ENCODE assay signal across 8 mouse cellular contexts in genomic region chr10:96955036-96955775, GRCm38 (mm10).
DNase-seq lines count a peak whose midpoint lies in the region; ATAC-seq and TF ChIP-seq lines count a peak whose summit lies in the region.
"Had no signal": no experiment of that assay in that cellular context is flagged by ENCODE, and none has a peak within 500 bp of the region (broad histone marks: within the 10 kb centered on the region; RNA-seq: fewer than 3 reads in every experiment).

No protein-coding gene starts in this region.

- H3K36me3 ChIP-seq in lung, postnatal 0 days (ENCODE audit: insufficient read depth, low read length), result no peaks in the 10 kb centered on the region
- H3K36me3 ChIP-seq in forebrain, embryonic 11.5 days (ENCODE audit: control insufficient read depth, insufficient read depth, low read length), result no peaks in the 10 kb centered on the region
- no peaks in the 10 kb centered on the region for H3K36me3 ChIP-seq in limb, embryonic 14.5 days (ENCODE audit: control insufficient read depth, insufficient read depth, low read length)
- H3K36me3 ChIP-seq in stomach, embryonic 16.5 days (ENCODE audit: control insufficient read depth, insufficient read depth, low read length), result no peaks in the 10 kb centered on the region
- H3K36me3 ChIP-seq in heart, embryonic 10.5 days, result no peaks in the 10 kb centered on the region
- H3K36me3 ChIP-seq in liver, postnatal 0 days (replicated peaks; ENCODE audit: insufficient read depth, low read length), result no peaks in the 10 kb centered on the region
- H3K36me3 ChIP-seq: liver, embryonic 13.5 days had no signal

- TF ChIP-seq EP300 in lung, postnatal 0 days (IDR thresholded peaks at IDR 0.05), result no peak
- no peak for TF ChIP-seq EP300 in liver, postnatal 0 days (IDR thresholded peaks at IDR 0.05; ENCODE audit: low read depth)

- WGBS in lung, postnatal 0 days, result 51% methylated on average over 12 of the region's 12 CpGs
- 14% methylated on average over 12 of the region's 12 CpGs for WGBS in forebrain, embryonic 11.5 days
- WGBS in limb, embryonic 14.5 days, result 17% methylated on average over 12 of the region's 12 CpGs
- 35% methylated on average over 12 of the region's 12 CpGs for WGBS in stomach, embryonic 16.5 days
- WGBS in heart, embryonic 10.5 days, result 46% methylated on average over 12 of the region's 12 CpGs
- WGBS in liver, postnatal 0 days (ENCODE audit: insufficient replicate concordance), result 38% methylated on average over 12 of the region's 12 CpGs

- H3K9ac ChIP-seq in lung, postnatal 0 days (replicated peaks; ENCODE audit: low read depth), result no peak overlapping the region
- peak overlapping the region; percentile 1; the same call in 1 of the 2 replicates for H3K9ac ChIP-seq in forebrain, embryonic 11.5 days (ENCODE audit: low read length)
- 0 out of 2 replicates have a peak overlapping the region, but pooled peaks have one; percentile 3 for H3K9ac ChIP-seq in limb, embryonic 14.5 days (ENCODE audit: low read depth, low read length, severe bottlenecking)
- H3K9ac ChIP-seq in stomach, embryonic 16.5 days (ENCODE audit: low read length), result no peak overlapping the region
- no peak overlapping the region for H3K9ac ChIP-seq in liver, postnatal 0 days (replicated peaks)
- H3K9ac ChIP-seq: liver, embryonic 13.5 days had no signal

- H3K9me3 ChIP-seq in lung, postnatal 0 days (ENCODE audit: low read length), result no peaks in the 10 kb centered on the region
- H3K9me3 ChIP-seq in forebrain, embryonic 11.5 days (ENCODE audit: control insufficient read depth, low read length), result no peaks in the 10 kb centered on the region
- no peaks in the 10 kb centered on the region for H3K9me3 ChIP-seq in limb, embryonic 14.5 days (ENCODE audit: control insufficient read depth, low read length)
- H3K9me3 ChIP-seq in stomach, embryonic 16.5 days (replicated peaks; ENCODE audit: control insufficient read depth, low read length), result no peaks in the 10 kb centered on the region
- no peaks in the 10 kb centered on the region for H3K9me3 ChIP-seq in heart, embryonic 10.5 days
- no peaks in the 10 kb centered on the region for H3K9me3 ChIP-seq in liver, postnatal 0 days (ENCODE audit: low read length)
- H3K9me3 ChIP-seq: liver, embryonic 13.5 days had no signal

- no peaks in the 10 kb centered on the region for H3K4me1 ChIP-seq in lung, postnatal 0 days (ENCODE audit: insufficient read depth, low read depth, low read length)
- peaks cover 7% of the 10 kb centered on the region for H3K4me1 ChIP-seq in forebrain, embryonic 11.5 days (replicated peaks; ENCODE audit: control insufficient read depth, insufficient read depth, low read length)
- H3K4me1 ChIP-seq in limb, embryonic 14.5 days (ENCODE audit: control insufficient read depth, insufficient read depth, low read length), result peaks cover 19% of the 10 kb centered on the region
- peaks cover 8% of the 10 kb centered on the region; the same call in 1 of the 2 replicates for H3K4me1 ChIP-seq in stomach, embryonic 16.5 days (ENCODE audit: control insufficient read depth, insufficient read depth, low read length)
- H3K4me1 ChIP-seq in heart, embryonic 10.5 days, result no peaks in the 10 kb centered on the region
- H3K4me1 ChIP-seq in liver, postnatal 0 days (ENCODE audit: insufficient read depth), result no peaks in the 10 kb centered on the region
- H3K4me1 ChIP-seq: liver, embryonic 13.5 days had no signal

- no peak for ATAC-seq in lung, postnatal 0 days
- peak; percentile 93 for ATAC-seq in forebrain, embryonic 11.5 days (replicated peaks; ENCODE audit: low FRiP score)
- 0 out of 2 replicates have a peak, but pooled peaks have one; percentile 19 for ATAC-seq in limb, embryonic 14.5 days (ENCODE audit: low FRiP score, low read depth)
- no peak for ATAC-seq in stomach, embryonic 16.5 days (ENCODE audit: insufficient read depth, low FRiP score)
- ATAC-seq in liver, postnatal 0 days, result no peak

- DNase-seq in lung, postnatal 0 days (ENCODE audit: low spot score), result peak; percentile 7
- DNase-seq in lung, postnatal 36 days, result no peak
- peak; percentile 68 for DNase-seq in forebrain, embryonic 11.5 days (ENCODE audit: low spot score)
- DNase-seq in limb, embryonic 14.5 days (ENCODE audit: low spot score), result peak; percentile 3
- no peak for DNase-seq in heart, embryonic 10.5 days (ENCODE audit: low spot score)
- DNase-seq in liver, postnatal 0 days, result no peak
- DNase-seq: liver, embryonic 13.5 days had no signal

- no peak for TF ChIP-seq POLR2A in limb, embryonic 14.5 days (IDR thresholded peaks at IDR 0.05; ENCODE audit: borderline replicate concordance, extremely low read depth, insufficient read depth, insufficient read length)

- H3K27me3 ChIP-seq in lung, postnatal 0 days (replicated peaks; ENCODE audit: insufficient read depth, low read length), result no peaks in the 10 kb centered on the region
- no peaks in the 10 kb centered on the region for H3K27me3 ChIP-seq in forebrain, embryonic 11.5 days (ENCODE audit: control insufficient read depth, insufficient read depth, low read length)
- H3K27me3 ChIP-seq in limb, embryonic 14.5 days (ENCODE audit: control insufficient read depth, insufficient read depth, low read length), result no peaks in the 10 kb centered on the region
- no peaks in the 10 kb centered on the region for H3K27me3 ChIP-seq in stomach, embryonic 16.5 days (ENCODE audit: control insufficient read depth, insufficient read depth, low read length)
- no peaks in the 10 kb centered on the region for H3K27me3 ChIP-seq in heart, embryonic 10.5 days (ENCODE audit: insufficient read depth, poor library complexity, severe bottlenecking)
- H3K27me3 ChIP-seq in liver, postnatal 0 days (ENCODE audit: insufficient read depth, low read length), result no peaks in the 10 kb centered on the region
- H3K27me3 ChIP-seq: liver, embryonic 13.5 days had no signal

- H3K27ac ChIP-seq in lung, postnatal 0 days (ENCODE audit: low read length), result no peak overlapping the region
- H3K27ac ChIP-seq in forebrain, embryonic 11.5 days (ENCODE audit: low read depth, low read length), result peak overlapping the region; percentile 1
- H3K27ac ChIP-seq in limb, embryonic 14.5 days (replicated peaks; ENCODE audit: low read depth, low read length), result no peak overlapping the region
- H3K27ac ChIP-seq in stomach, embryonic 16.5 days (ENCODE audit: low read length), result no peak overlapping the region
- no peak overlapping the region for H3K27ac ChIP-seq in heart, embryonic 10.5 days
- H3K27ac ChIP-seq in liver, postnatal 0 days (ENCODE audit: low read depth), result no peak overlapping the region
- H3K27ac ChIP-seq: liver, embryonic 13.5 days had no signal

- TF ChIP-seq CTCF in lung, postnatal 0 days (IDR thresholded peaks at IDR 0.05), result no peak
- TF ChIP-seq CTCF in liver, postnatal 0 days (IDR thresholded peaks at IDR 0.05; ENCODE audit: low read depth), result no peak

- H3K4me3 ChIP-seq in lung, postnatal 0 days (ENCODE audit: low read depth, low read length), result no peak overlapping the region
- H3K4me3 ChIP-seq in forebrain, embryonic 11.5 days (ENCODE audit: low read depth, low read length), result peak overlapping the region; percentile 7; the same call in 1 of the 2 replicates
- no peak overlapping the region for H3K4me3 ChIP-seq in limb, embryonic 14.5 days (replicated peaks; ENCODE audit: low read length)
- peak overlapping the region; percentile 13; the same call in 1 of the 2 replicates for H3K4me3 ChIP-seq in stomach, embryonic 16.5 days (replicated peaks; ENCODE audit: low read length)
- no peak overlapping the region for H3K4me3 ChIP-seq in heart, embryonic 10.5 days
- H3K4me3 ChIP-seq in liver, postnatal 0 days (ENCODE audit: low read depth, low read length), result no peak overlapping the region
- H3K4me3 ChIP-seq: liver, embryonic 13.5 days had no signal

- peak overlapping the region; percentile 40 for H3K4me2 ChIP-seq in lung, postnatal 0 days (replicated peaks; ENCODE audit: low read depth, low read length)
- peak overlapping the region; percentile 24; the same call in 1 of the 2 replicates for H3K4me2 ChIP-seq in forebrain, embryonic 11.5 days (ENCODE audit: low read depth, low read length, severe bottlenecking)
- peak overlapping the region; percentile 9; the same call in 1 of the 2 replicates for H3K4me2 ChIP-seq in limb, embryonic 14.5 days (replicated peaks; ENCODE audit: low read depth, low read length, severe bottlenecking)
- H3K4me2 ChIP-seq in stomach, embryonic 16.5 days (ENCODE audit: low read depth, low read length), result peak overlapping the region; percentile 43
- H3K4me2 ChIP-seq in liver, postnatal 0 days (ENCODE audit: low read depth, low read length), result no peak overlapping the region
- H3K4me2 ChIP-seq: liver, embryonic 13.5 days had no signal

Comparison
In these comparisons a context has a peak if more than half of its experiments do, and no peak if none do; other contexts are left out.
1. DNase-seq: peak in lung, postnatal 0 days (single experiment), forebrain, embryonic 11.5 days (single experiment) and limb, embryonic 14.5 days (single experiment); none in lung, postnatal 36 days (single experiment), heart, embryonic 10.5 days (single experiment) and liver, postnatal 0 days (single experiment).
2. ATAC-seq: peak in forebrain, embryonic 11.5 days (single experiment) and limb, embryonic 14.5 days (single experiment); none in lung, postnatal 0 days (single experiment), stomach, embryonic 16.5 days (single experiment) and liver, postnatal 0 days (single experiment).
3. H3K4me3 ChIP-seq: peak in forebrain, embryonic 11.5 days (single experiment) and stomach, embryonic 16.5 days (single experiment); none in lung, postnatal 0 days (single experiment), limb, embryonic 14.5 days (single experiment), heart, embryonic 10.5 days (single experiment) and liver, postnatal 0 days (single experiment).
4. H3K9ac ChIP-seq: peak in forebrain, embryonic 11.5 days (single experiment) and limb, embryonic 14.5 days (single experiment); none in lung, postnatal 0 days (single experiment), stomach, embryonic 16.5 days (single experiment) and liver, postnatal 0 days (single experiment).